Mouse (Mus musculus) midbrain, embryonic 13.5 days (tissue): Measurements from ENCODE around the gene Sgpp2. TPM values are rescaled to one million over a fixed set of nuclear protein-coding genes. Genes with fewer than 3 reads are reported as not detected.

Experiments
- ATAC-seq: fragments of 200-750 bp; cut with Nextera tagmentation; 2 replicates; pipeline ENCODE4 v1.8.0; 2017; ENCODE audit warnings: mild to moderate bottlenecking, moderate TSS enrichment, moderate library complexity
- H3K27ac ChIP-seq: fragments of 300-500 bp; sonication (generic); 2 replicates; pipeline ENCODE4 v1.5.1; 2015; ENCODE audit warnings: inconsistent platforms, mild to moderate bottlenecking, moderate library complexity
- H3K27me3 ChIP-seq: fragments of 300-500 bp; sonication (generic); 2 replicates; pipeline ENCODE4 v1.6.1; 2015; ENCODE audit warnings: mild to moderate bottlenecking, inconsistent platforms
- H3K36me3 ChIP-seq: fragments of 300-500 bp; sonication (generic); 2 replicates; pipeline ENCODE4 v1.6.1; 2015; ENCODE audit warnings: mild to moderate bottlenecking, inconsistent platforms
- H3K4me1 ChIP-seq: fragments of 300-500 bp; sonication (generic); replicated peaks from 2 replicates; pipeline ENCODE4 v1.6.1; 2015; ENCODE audit warnings: inconsistent platforms
- H3K4me2 ChIP-seq: fragments of 300-500 bp; sonication (generic); replicated peaks from 2 replicates; pipeline ENCODE4 v1.6.1; 2015; ENCODE audit warnings: moderate library complexity, mild to moderate bottlenecking, inconsistent platforms
- H3K4me3 ChIP-seq: fragments of 300-500 bp; sonication (generic); replicated peaks from 2 replicates; pipeline ENCODE4 v1.5.1; 2015; ENCODE audit warnings: mild to moderate bottlenecking, inconsistent platforms
- H3K9ac ChIP-seq: fragments of 300-500 bp; sonication (generic); replicated peaks from 2 replicates; pipeline ENCODE4 v1.6.1; 2015; ENCODE audit warnings: mild to moderate bottlenecking, inconsistent platforms
- H3K9me3 ChIP-seq: fragments of 300-500 bp; sonication (generic); 2 replicates; pipeline ENCODE4 v1.6.1; 2016; ENCODE audit warnings: mild to moderate bottlenecking, inconsistent platforms
- WGBS: fragments of 180-500 bp; shearing (Covaris S2); methylation state at CpG from one replicate; pipeline ENCODE4 v1.1.7; 2015; 5-methylcytosine and 5-hydroxymethylcytosine counted together
- polyA plus RNA-seq: library from polyadenylated mRNA; unstranded; fragments of >200 nt; fragmentation: Nextera tagmentation; extraction: Ambion mirVana; gene quantifications from 2 replicates; pipeline ENCODE4 v1.2.1, GENCODE M21; 2015

Sgpp2 gene
- polyA plus RNA-seq, 1 experiment from 2014 or later, result 1.6 TPM

GRCm38 (mm10) chr1:78340584-78340983 lies 30.4 kb downstream of the Sgpp2 start:
- no peak overlapping the region for H3K4me3 ChIP-seq
- H3K4me2 ChIP-seq, result no peak overlapping the region
- peaks cover 7% of the 10 kb centered on the region; the same call in 1 of the 2 replicates for H3K4me1 ChIP-seq
- H3K36me3 ChIP-seq, result no peaks in the 10 kb centered on the region
- ATAC-seq, result no peak
- 71% methylated on average over 5 of the region's 5 CpGs for WGBS
- no peak overlapping the region for H3K27ac ChIP-seq
- H3K9ac ChIP-seq, result no peak overlapping the region
- H3K9me3 ChIP-seq, result no peaks in the 10 kb centered on the region
- H3K27me3 ChIP-seq, result no peaks in the 10 kb centered on the region

- Histone ChIP-seq H3K4me2 (no peak overlapping the region), H3K36me3 (no peaks in the 10 kb centered on the region), H3K9ac (no peak overlapping the region), H3K4me3 (no peak overlapping the region), H3K27me3 (no peaks in the 10 kb centered on the region), H3K4me1 (no peaks in the 10 kb centered on the region), H3K9me3 (no peaks in the 10 kb centered on the region), H3K27ac (no peak overlapping the region)
- ATAC-seq, result no peak
- WGBS, result 95% methylated on average over 12 of the region's 12 CpGs
These were observed 37.2 kb downstream of the Sgpp2 start for GRCm38 (mm10) chr1:78347317-78347806.

- no peak overlapping the region for H3K4me3 ChIP-seq
- no peak overlapping the region for H3K27ac ChIP-seq
- ATAC-seq, result no peak
- H3K9ac ChIP-seq, result no peak overlapping the region
- 74% methylated on average over 1 of the region's 1 CpGs for WGBS
- no peaks in the 10 kb centered on the region for H3K27me3 ChIP-seq
- H3K4me1 ChIP-seq, result no peaks in the 10 kb centered on the region
- no peaks in the 10 kb centered on the region for H3K36me3 ChIP-seq
- H3K9me3 ChIP-seq, result no peaks in the 10 kb centered on the region
- H3K4me2 ChIP-seq, result no peak overlapping the region
These were observed 39.1 kb downstream of the Sgpp2 start for GRCm38 (mm10) chr1:78349219-78349618.

- Histone ChIP-seq H3K36me3 (no peaks in the 10 kb centered on the region), H3K27ac (no peak overlapping the region), H3K4me3 (no peak overlapping the region), H3K27me3 (no peaks in the 10 kb centered on the region), H3K4me2 (no peak overlapping the region), H3K9me3 (no peaks in the 10 kb centered on the region), H3K9ac (no peak overlapping the region), H3K4me1 (no peaks in the 10 kb centered on the region)
- WGBS, result 95% methylated on average over 1 of the region's 1 CpGs
- no peak for ATAC-seq
These were observed 43.1 kb downstream of the Sgpp2 start for GRCm38 (mm10) chr1:78353254-78353653.

GRCm38 (mm10) chr1:78355123-78355522 lies 45.0 kb downstream of the Sgpp2 start:
- no peak overlapping the region for H3K4me3 ChIP-seq
- no peaks in the 10 kb centered on the region for H3K27me3 ChIP-seq
- no peak overlapping the region for H3K9ac ChIP-seq
- H3K9me3 ChIP-seq, result no peaks in the 10 kb centered on the region
- no peaks in the 10 kb centered on the region for H3K36me3 ChIP-seq
- H3K4me2 ChIP-seq, result no peak overlapping the region
- no peak for ATAC-seq
- H3K4me1 ChIP-seq, result no peaks in the 10 kb centered on the region
- WGBS, result 49% methylated on average over 4 of the region's 4 CpGs
- H3K27ac ChIP-seq, result no peak overlapping the region

- H3K4me3 ChIP-seq, result no peak overlapping the region
- no peak overlapping the region for H3K9ac ChIP-seq
- 0 out of 2 replicates have a peak, but pooled peaks cover 5% of the 10 kb centered on the region for H3K27me3 ChIP-seq
- no peaks in the 10 kb centered on the region for H3K9me3 ChIP-seq
- no peaks in the 10 kb centered on the region for H3K36me3 ChIP-seq
- ATAC-seq, result no peak
- H3K4me1 ChIP-seq, result no peaks in the 10 kb centered on the region
- H3K27ac ChIP-seq, result no peak overlapping the region
- 84% methylated on average over 4 of the region's 4 CpGs for WGBS
- no peak overlapping the region for H3K4me2 ChIP-seq
These were observed 47.3 kb downstream of the Sgpp2 start for GRCm38 (mm10) chr1:78357415-78357814.

- no peak overlapping the region for H3K4me3 ChIP-seq
- WGBS, result 86% methylated on average over 1 of the region's 1 CpGs
- no peaks in the 10 kb centered on the region for H3K36me3 ChIP-seq
- H3K27me3 ChIP-seq, result peaks cover 7% of the 10 kb centered on the region; the same call in 1 of the 2 replicates
- no peak overlapping the region for H3K27ac ChIP-seq
- no peaks in the 10 kb centered on the region for H3K9me3 ChIP-seq
- no peak overlapping the region for H3K4me2 ChIP-seq
- no peaks in the 10 kb centered on the region for H3K4me1 ChIP-seq
- H3K9ac ChIP-seq, result no peak overlapping the region
- no peak for ATAC-seq
These were observed 47.7 kb downstream of the Sgpp2 start for GRCm38 (mm10) chr1:78357868-78358267.

- Histone ChIP-seq H3K9me3 (no peaks in the 10 kb centered on the region), H3K4me1 (no peaks in the 10 kb centered on the region), H3K27ac (no peak overlapping the region), H3K4me3 (no peak overlapping the region), H3K4me2 (no peak overlapping the region), H3K27me3 (peaks cover 12% of the 10 kb centered on the region; the same call in 1 of the 2 replicates), H3K36me3 (no peaks in the 10 kb centered on the region), H3K9ac (no peak overlapping the region)
- 31% methylated on average over 13 of the region's 13 CpGs for WGBS
- 0 out of 2 replicates have a peak, but pooled peaks have one; percentile 37 for ATAC-seq
These were observed 54.1 kb downstream of the Sgpp2 start for GRCm38 (mm10) chr1:78363965-78364889.

GRCm38 (mm10) chr1:78367806-78368205 lies 57.7 kb downstream of the Sgpp2 start:
- Histone ChIP-seq H3K4me1 (no peaks in the 10 kb centered on the region), H3K36me3 (no peaks in the 10 kb centered on the region; the same call in 1 of the 2 replicates), H3K27ac (no peak overlapping the region), H3K9me3 (peaks cover 7% of the 10 kb centered on the region; the same call in 1 of the 2 replicates), H3K27me3 (peaks cover 5% of the 10 kb centered on the region; the same call in 1 of the 2 replicates), H3K9ac (no peak overlapping the region), H3K4me3 (no peak overlapping the region), H3K4me2 (no peak overlapping the region)
- 57% methylated on average over 5 of the region's 5 CpGs for WGBS
- no peak for ATAC-seq

- WGBS, result 72% methylated on average over 6 of the region's 6 CpGs
- ATAC-seq, result no peak
- Histone ChIP-seq H3K4me3 (no peak overlapping the region), H3K36me3 (no peaks in the 10 kb centered on the region; the same call in 1 of the 2 replicates), H3K4me2 (no peak overlapping the region), H3K9ac (no peak overlapping the region), H3K9me3 (peaks cover 9% of the 10 kb centered on the region; the same call in 1 of the 2 replicates), H3K27me3 (no peaks in the 10 kb centered on the region), H3K27ac (no peak overlapping the region), H3K4me1 (no peaks in the 10 kb centered on the region)
These were observed 60.0 kb downstream of the Sgpp2 start for GRCm38 (mm10) chr1:78370121-78370520.

GRCm38 (mm10) chr1:78371569-78372236 lies 61.6 kb downstream of the Sgpp2 start:
- H3K4me1 ChIP-seq, result no peaks in the 10 kb centered on the region
- H3K4me2 ChIP-seq, result no peak overlapping the region
- no peak overlapping the region for H3K4me3 ChIP-seq
- 88% methylated on average over 2 of the region's 2 CpGs for WGBS
- no peaks in the 10 kb centered on the region; the same call in 1 of the 2 replicates for H3K36me3 ChIP-seq
- H3K9ac ChIP-seq, result no peak overlapping the region
- no peak for ATAC-seq
- H3K9me3 ChIP-seq, result peaks cover 9% of the 10 kb centered on the region; the same call in 1 of the 2 replicates
- no peaks in the 10 kb centered on the region for H3K27me3 ChIP-seq
- no peak overlapping the region for H3K27ac ChIP-seq

- peaks cover 9% of the 10 kb centered on the region; the same call in 1 of the 2 replicates for H3K9me3 ChIP-seq
- H3K27ac ChIP-seq, result no peak overlapping the region
- H3K4me3 ChIP-seq, result no peak overlapping the region
- no peaks in the 10 kb centered on the region for H3K4me1 ChIP-seq
- H3K9ac ChIP-seq, result no peak overlapping the region
- H3K27me3 ChIP-seq, result no peaks in the 10 kb centered on the region
- no peak overlapping the region for H3K4me2 ChIP-seq
- no peaks in the 10 kb centered on the region; the same call in 1 of the 2 replicates for H3K36me3 ChIP-seq
- WGBS, result 92% methylated on average over 9 of the region's 9 CpGs
- no peak for ATAC-seq
These were observed 62.2 kb downstream of the Sgpp2 start for GRCm38 (mm10) chr1:78372316-78372715.
